Mouse (Mus musculus) C2C12 (cell line): ENCODE measurements around the gene Gpr83. TPM values are rescaled to one million over a fixed set of nuclear protein-coding genes. Genes with fewer than 3 reads are reported as not detected.

Source experiments
- H3K27me3 ChIP-seq: one replicate; pipeline ENCODE4 v1.6.1; 2011; ENCODE audit not compliant: control insufficient read depth, insufficient read depth, insufficient read length
- H3K36me3 ChIP-seq: one replicate; pipeline ENCODE4 v1.6.1; 2011; ENCODE audit not compliant: control insufficient read depth, insufficient read depth
- H3K4me3 ChIP-seq: one replicate; pipeline ENCODE4 v1.5.1; 2011; ENCODE audit warnings: mild to moderate bottlenecking, control low read depth; ENCODE audit not compliant: poor library complexity, insufficient read depth, severe bottlenecking
- H3K79me2 ChIP-seq: one replicate; pipeline ENCODE4 v1.6.1; 2011; ENCODE audit not compliant: control insufficient read depth, insufficient read depth
- H3K79me3 ChIP-seq: one replicate; pipeline ENCODE4 v1.6.1; 2011; ENCODE audit warnings: low read depth, control low read depth
- H3ac ChIP-seq: one replicate; pipeline ENCODE3; 2011; ENCODE audit warnings: low read depth; ENCODE audit not compliant: control insufficient read depth, insufficient read length
- CEBPB ChIP-seq: IDR thresholded peaks from one replicate; pipeline ENCODE4 v1.6.1; 2011; ENCODE audit warnings: low read depth, mild to moderate bottlenecking, control low read depth, moderate library complexity
- CTCF ChIP-seq: IDR thresholded peaks from one replicate; pipeline ENCODE4 v1.5.1; 2011; ENCODE audit not compliant: control insufficient read depth, insufficient read depth, insufficient read length
- FOSL1 ChIP-seq: IDR thresholded peaks from one replicate; pipeline ENCODE4 v1.8.0; 2011; ENCODE audit warnings: mild to moderate bottlenecking, low read length; ENCODE audit not compliant: poor library complexity, insufficient read depth, severe bottlenecking
- MAX ChIP-seq: IDR thresholded peaks from one replicate; pipeline ENCODE4 v1.6.1; 2011; ENCODE audit warnings: mild to moderate bottlenecking, control low read depth
- MYOD1 ChIP-seq: IDR thresholded peaks from one replicate; pipeline ENCODE4 v1.6.1; 2011; ENCODE audit warnings: low read depth; ENCODE audit not compliant: control insufficient read depth, insufficient read length
- MYOG ChIP-seq: IDR thresholded peaks from one replicate; pipeline ENCODE4 v1.6.1; 2011; ENCODE audit not compliant: control insufficient read depth, insufficient read length; ENCODE audit errors: extremely low read depth
- USF1 ChIP-seq: IDR thresholded peaks from one replicate; pipeline ENCODE4 v1.6.1; 2011; ENCODE audit warnings: low read depth, mild to moderate bottlenecking, control low read depth, moderate library complexity
- long read RNA-seq, 2 experiments: library from polyadenylated mRNA; unstranded; transcript quantifications; one replicate each; pipeline ENCODE4 v2.0.0; 2019 to 2020
- polyA plus RNA-seq: library from polyadenylated mRNA; unstranded; fragments of >200 nt; fragmentation: generic; extraction: Trizol; gene quantifications from one replicate; pipeline ENCODE4 v1.2.1, GENCODE M21; 2012; ENCODE audit warnings: missing spikeins

Gene Gpr83
- polyA plus RNA-seq, result not detected
- long read RNA-seq, experiment 1, result 0 reads
- long read RNA-seq, experiment 2, result 0 reads

DNA sequence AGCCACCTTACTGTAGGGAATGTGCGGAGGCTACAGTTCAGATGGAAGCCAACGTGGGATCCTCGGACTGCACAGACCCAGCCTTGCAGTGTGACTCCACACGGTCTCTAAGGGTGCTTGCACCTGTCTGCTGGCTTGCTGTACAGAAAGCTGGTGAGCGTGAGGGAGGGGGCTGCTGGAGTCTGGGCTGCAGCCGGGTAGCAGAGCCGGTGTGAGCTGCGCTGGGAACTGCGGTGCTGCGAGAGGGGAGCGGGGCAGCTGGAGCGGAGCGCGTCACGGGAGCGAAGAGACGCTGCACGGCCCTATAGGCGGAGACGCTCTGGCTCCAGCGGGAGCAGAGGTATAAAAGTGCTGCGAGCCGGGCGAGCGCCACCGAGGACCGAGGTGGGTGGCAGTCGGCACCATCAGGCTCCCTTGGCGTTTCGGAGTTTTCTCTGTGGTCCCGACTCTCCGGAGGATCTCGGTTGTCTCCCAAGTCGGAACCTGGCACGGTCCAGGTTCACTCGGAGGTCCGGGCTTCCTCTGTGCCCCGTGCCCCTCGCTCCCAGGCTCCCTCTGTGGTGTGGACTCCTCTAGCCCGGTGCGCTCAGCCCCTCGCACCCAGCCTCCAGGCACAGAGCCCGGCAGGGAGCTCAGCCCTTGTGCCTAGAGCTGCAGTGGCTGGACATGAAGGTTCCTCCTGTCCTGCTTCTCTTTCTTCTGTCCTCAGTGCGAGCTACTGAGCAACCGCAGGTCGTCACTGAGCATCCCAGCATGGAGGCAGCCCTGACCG lies at the start of gene Gpr83:
Gene Gpr83, plus strand, starts transcription at position 343 of the 772 bp plus-strand sequence.
- TF ChIP-seq FOSL1 (no peak), USF1 (no peak), CTCF (no peak), MYOG (no peak), CEBPB (no peak), MAX (no peak), MYOD1 (no peak)
- Histone ChIP-seq H3K4me3 (no peak within 1 kb of the TSS), H3ac (no peak within 1 kb of the TSS), H3K27me3 (peaks cover 57% of the 10 kb centered on the region), H3K36me3 (no peaks in the 10 kb centered on the region), H3K79me2 (no peaks in the 10 kb centered on the region), H3K79me3 (no peaks in the 10 kb centered on the region)

DNA sequence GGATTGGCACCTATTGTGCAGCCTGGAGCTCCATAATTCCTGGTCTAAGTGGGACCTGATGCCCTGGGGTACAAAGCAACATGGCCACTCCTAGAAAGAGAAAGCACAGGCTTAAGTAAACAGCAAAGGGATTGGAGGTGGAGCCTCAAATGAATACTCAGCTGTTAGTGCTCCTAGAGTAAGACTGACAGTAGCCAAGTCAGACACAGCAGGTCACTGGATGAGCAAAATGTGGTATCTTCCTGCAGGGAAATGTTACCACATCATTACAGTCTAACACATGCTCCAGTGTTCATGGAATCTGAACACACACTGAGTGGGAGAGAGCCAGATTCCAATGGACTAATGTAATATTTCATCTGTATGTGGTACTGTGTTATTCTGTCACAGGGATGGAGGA lies 38.6 kb upstream of the Gpr83 start:
- no peak overlapping the region for H3K4me3 ChIP-seq
- H3K79me3 ChIP-seq, result no peaks in the 10 kb centered on the region
- no peak overlapping the region for H3ac ChIP-seq
- TF ChIP-seq USF1, result no peak
- TF ChIP-seq FOSL1, result no peak
- no peak for TF ChIP-seq CEBPB
- TF ChIP-seq CTCF, result no peak
- no peak for TF ChIP-seq MAX
- TF ChIP-seq MYOD1, result no peak
- no peak for TF ChIP-seq MYOG
- H3K79me2 ChIP-seq, result no peaks in the 10 kb centered on the region
- H3K36me3 ChIP-seq, result peaks cover 76% of the 10 kb centered on the region
- H3K27me3 ChIP-seq, result no peaks in the 10 kb centered on the region

- Histone ChIP-seq H3K79me2 (no peaks in the 10 kb centered on the region), H3K4me3 (no peak overlapping the region), H3K27me3 (no peaks in the 10 kb centered on the region), H3K36me3 (peaks cover 62% of the 10 kb centered on the region), H3ac (no peak overlapping the region), H3K79me3 (no peaks in the 10 kb centered on the region)
- TF ChIP-seq USF1 (no peak), CTCF (no peak), MAX (no peak), MYOD1 (no peak), MYOG (no peak), CEBPB (no peak), FOSL1 (no peak)
Observed at GRCm38 (mm10) chr9:14824840-14825239, 35.2 kb upstream of the Gpr83 start.

GRCm38 (mm10) chr9:14827875-14828274 lies 32.1 kb upstream of the Gpr83 start:
- no peaks in the 10 kb centered on the region for H3K79me3 ChIP-seq
- H3ac ChIP-seq, result no peak overlapping the region
- no peaks in the 10 kb centered on the region for H3K27me3 ChIP-seq
- TF ChIP-seq MYOD1 (no peak), MAX (no peak), FOSL1 (no peak), MYOG (no peak), USF1 (no peak), CTCF (no peak), CEBPB (no peak)
- no peaks in the 10 kb centered on the region for H3K79me2 ChIP-seq
- H3K4me3 ChIP-seq, result no peak overlapping the region
- peaks cover 59% of the 10 kb centered on the region for H3K36me3 ChIP-seq

DNA sequence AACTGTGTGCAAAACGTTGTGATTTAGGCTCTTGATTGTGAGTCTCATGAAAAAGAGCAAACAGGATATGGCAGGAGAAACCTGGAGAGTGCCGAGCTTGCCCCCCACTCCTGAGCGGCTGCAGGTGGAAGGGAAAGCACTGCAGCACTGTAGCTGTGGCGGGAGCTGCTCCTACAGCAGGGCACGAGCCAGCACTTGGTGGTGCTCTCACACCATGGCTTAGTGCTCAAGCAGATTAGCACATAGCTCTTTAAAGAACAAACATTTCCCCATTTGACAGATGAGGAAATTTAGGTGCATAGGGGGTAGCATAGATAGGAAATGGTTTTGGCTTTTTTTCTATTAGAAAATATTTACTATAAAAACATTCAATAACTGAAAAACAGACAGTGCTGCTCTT lies 28.0 kb upstream of the Gpr83 start:
- Histone ChIP-seq H3K79me3 (no peaks in the 10 kb centered on the region), H3K79me2 (no peaks in the 10 kb centered on the region), H3K4me3 (no peak overlapping the region), H3K36me3 (peaks cover 80% of the 10 kb centered on the region), H3K27me3 (no peaks in the 10 kb centered on the region), H3ac (no peak overlapping the region)
- no peak for TF ChIP-seq MAX
- no peak for TF ChIP-seq MYOD1
- TF ChIP-seq CEBPB, result no peak
- no peak for TF ChIP-seq MYOG
- no peak for TF ChIP-seq USF1

- peaks cover 55% of the 10 kb centered on the region for H3K36me3 ChIP-seq
- TF ChIP-seq USF1, result no peak
- TF ChIP-seq MYOD1, result no peak
- TF ChIP-seq MAX, result no peak
- no peak for TF ChIP-seq CTCF
- TF ChIP-seq FOSL1, result no peak
- no peak for TF ChIP-seq CEBPB
- TF ChIP-seq MYOG, result no peak
- no peak overlapping the region for H3K4me3 ChIP-seq
- no peaks in the 10 kb centered on the region for H3K79me3 ChIP-seq
- no peaks in the 10 kb centered on the region for H3K27me3 ChIP-seq
- no peaks in the 10 kb centered on the region for H3K79me2 ChIP-seq
- no peak overlapping the region for H3ac ChIP-seq
Observed at GRCm38 (mm10) chr9:14835335-14836075, 24.5 kb upstream of the Gpr83 start.
